Comparison of ENCODE assay signal across 19 mouse cellular contexts in genomic region chr9:88955224-88955623, GRCm38 (mm10). TPM values are rescaled to one million over a fixed set of nuclear protein-coding genes. Genes with fewer than 3 reads are reported as not detected.
DNase-seq lines count a peak whose midpoint lies in the region; ATAC-seq and TF ChIP-seq lines count a peak whose summit lies in the region.
"Not testable (repeated sequence)": the region's sequence is repeated elsewhere in the genome, so short reads cannot be mapped to it uniquely, and the experiment has no call there.
"Had no signal": no experiment of that assay in that cellular context is flagged by ENCODE, and none has a peak within 500 bp of the region (broad histone marks: within the 10 kb centered on the region; RNA-seq: fewer than 3 reads in every experiment).

No protein-coding gene starts in this region.

- not testable (repeated sequence) for TF ChIP-seq RAD21 in CH12.LX (IDR thresholded peaks at IDR 0.05; ENCODE audit: low read depth, low read length)

- H3K36me3 ChIP-seq in CH12.LX (replicated peaks in 1 of 2; ENCODE audit: control insufficient read depth in 1 of 2, insufficient read depth in 1 of 2, low read length in 1 of 2); intestine, embryonic 16.5 days (ENCODE audit: control insufficient read depth, insufficient read depth, low read length); lung, embryonic 14.5 days (ENCODE audit: insufficient read depth); lung, postnatal 0 days (ENCODE audit: insufficient read depth, low read length): not testable (repeated sequence)

- peak overlapping the region; percentile 79 for H3K27ac ChIP-seq in CH12.LX (ENCODE audit: insufficient read depth, low read depth)
- not testable (repeated sequence) for H3K27ac ChIP-seq in intestine, embryonic 16.5 days (ENCODE audit: low read length); lung, embryonic 14.5 days (ENCODE audit: low read depth); lung, postnatal 0 days (ENCODE audit: low read length)

- dilution Hi-C loops in CH12.LX (cut with MboI; ENCODE audit: extremely low pct_ligation_motif_present, extremely low pct_unique_long_range_greater_than_20kb, low sequenced_read_pairs): not testable (repeated sequence)

- not testable (repeated sequence) for H3K27me3 ChIP-seq in CH12.LX (replicated peaks); intestine, embryonic 16.5 days (replicated peaks; ENCODE audit: control insufficient read depth, insufficient read depth, low read length); lung, embryonic 14.5 days (ENCODE audit: insufficient read depth, low read length); lung, postnatal 0 days (replicated peaks; ENCODE audit: insufficient read depth, low read length)

- DNase-seq in CH12.LX (ENCODE audit: extremely low read depth); lung, embryonic 14.5 days: not testable (repeated sequence)
- DNase-seq in lung, postnatal 0 days (ENCODE audit: low spot score): peak; percentile 13
- DNase-seq in lung, postnatal 25 days (ENCODE audit: low spot score): peak; percentile 71

- not testable (repeated sequence) for TF ChIP-seq POLR2A in CH12.LX (IDR thresholded peaks at IDR 0.05; ENCODE audit: low read depth, low read length)

- 0 out of 2 replicates have a peak overlapping the region, but pooled peaks have one; percentile 57 for H3K4me2 ChIP-seq in CH12.LX (ENCODE audit: insufficient read depth, low read depth, poor library complexity, severe bottlenecking)
- H3K4me2 ChIP-seq in intestine, embryonic 16.5 days (ENCODE audit: low read depth, low read length); lung, embryonic 14.5 days; lung, postnatal 0 days (replicated peaks; ENCODE audit: low read depth, low read length): not testable (repeated sequence)

- not testable (repeated sequence) for H3K9me3 ChIP-seq in CH12.LX (replicated peaks; ENCODE audit: low read length); intestine, embryonic 16.5 days (ENCODE audit: control insufficient read depth, low read length); lung, embryonic 14.5 days (ENCODE audit: low read depth, low read length); lung, postnatal 0 days (ENCODE audit: low read length)

- peak; percentile 32 for ATAC-seq in granulocyte monocyte progenitor cell, adult 5-6 weeks (replicated peaks; ENCODE audit: poor library complexity, severe bottlenecking)
- peak; percentile 90 for ATAC-seq in intestine, embryonic 16.5 days
- peak; percentile 85 for ATAC-seq in lung, embryonic 14.5 days (ENCODE audit: insufficient read depth)
- peak; percentile 88 for ATAC-seq in lung, postnatal 0 days
- peak; percentile 26 for ATAC-seq in megakaryocyte progenitor cell, adult 5-6 weeks (replicated peaks; ENCODE audit: poor library complexity)

- peaks cover 10% of the 10 kb centered on the region for H3K79me2 ChIP-seq in CH12.LX (replicated peaks; ENCODE audit: control insufficient read depth, extremely low read depth, insufficient read depth, poor library complexity, severe bottlenecking)

- H3K4me3 ChIP-seq in CH12.LX (replicated peaks in 1 of 3; ENCODE audit: low read depth in 2 of 3, low read length in 2 of 3, poor library complexity in 1 of 3); intestine, embryonic 16.5 days (ENCODE audit: low read length); lung, embryonic 14.5 days (ENCODE audit: low read depth, low read length); lung, postnatal 0 days (ENCODE audit: low read depth, low read length): not testable (repeated sequence)

- peak overlapping the region; percentile 71 for H3K9ac ChIP-seq in CH12.LX (ENCODE audit: insufficient read depth, low read depth)
- H3K9ac ChIP-seq in intestine, embryonic 16.5 days (ENCODE audit: low read depth, low read length); lung, embryonic 14.5 days; lung, postnatal 0 days (replicated peaks; ENCODE audit: low read depth): not testable (repeated sequence)

- WGBS in intestine, embryonic 16.5 days: no CpG with 5 or more reads among the region's 1 CpGs
- 63% methylated on average over 1 of the region's 1 CpGs for WGBS in lung, embryonic 14.5 days
- 57% methylated on average over 1 of the region's 1 CpGs for WGBS in lung, postnatal 0 days

- not testable (repeated sequence) for TF ChIP-seq CTCF in CH12.LX (conservative IDR thresholded peaks at IDR 0.05 in 1 of 2, IDR thresholded peaks at IDR 0.05 in 1 of 2; ENCODE audit: low read depth in 2 of 2, low read length in 2 of 2); lung, embryonic 14.5 days (IDR thresholded peaks at IDR 0.05; ENCODE audit: low read depth); lung, postnatal 0 days (IDR thresholded peaks at IDR 0.05)

- not testable (repeated sequence) for H3K4me1 ChIP-seq in CH12.LX (ENCODE audit: control insufficient read depth in 1 of 2, insufficient read depth in 2 of 2); intestine, embryonic 16.5 days (ENCODE audit: control insufficient read depth, insufficient read depth, low read length); lung, embryonic 14.5 days (ENCODE audit: insufficient read depth); lung, postnatal 0 days (ENCODE audit: insufficient read depth, low read depth, low read length)

- TF ChIP-seq EP300 in CH12.LX (IDR thresholded peaks at IDR 0.05; ENCODE audit: low read length); lung, postnatal 0 days (IDR thresholded peaks at IDR 0.05): not testable (repeated sequence)

- in situ Hi-C loops in CH12.LX (cut with MboI; ENCODE audit: low pct_ligation_motif_present, low pct_unique_long_range_greater_than_20kb, low sequenced_read_pairs): not testable (repeated sequence)

RNA-seq across cellular contexts. Expression of gene Bcl2a1a, which starts 1.5 kb away (rescaled TPM):
- 102 and 193 TPM in 2 replicates for total RNA-seq in CH12.LX (2012; rRNA removed)
- 290 and 313 TPM in 2 replicates for total RNA-seq in CH12.LX (2014; rRNA removed)
- 162 and 181 TPM in 2 replicates for polyA plus RNA-seq in CH12.LX (2012; ENCODE audit: insufficient read length, low read depth)
- total RNA-seq in granulocyte monocyte progenitor cell, adult 5-6 weeks (2014; fragmentation: Nextera tagmentation): not detected in 2 replicates
- 1.0 TPM in 1 of 2 replicates, not detected in the other for total RNA-seq in granulocyte monocyte progenitor cell, adult 5-6 weeks (2017)
- 2.2 and 2.4 TPM in 2 replicates for polyA plus RNA-seq in intestine, embryonic 16.5 days (2015; fragmentation: Nextera tagmentation; extraction: Ambion mirVana)
- polyA plus RNA-seq in lung, embryonic 14.5 days (2014; fragmentation: Nextera tagmentation; extraction: Ambion mirVana): 1.9 and 3.8 TPM in 2 replicates
- 19.3 and 22.9 TPM in 2 replicates for polyA plus RNA-seq in lung, postnatal 0 days (2015; fragmentation: Nextera tagmentation; extraction: Ambion mirVana)
- 0.42 and 0.64 TPM in 2 replicates for total RNA-seq in megakaryocyte progenitor cell, adult 5-6 weeks (2015)
- total RNA-seq in megakaryocyte progenitor cell, adult 5-6 weeks (2017): not detected in 2 replicates
- total RNA-seq: G1E; gastrocnemius, adult 8-10 months; gastrocnemius, postnatal 25 days had no signal
- polyA plus RNA-seq: embryonic facial prominence, embryonic 12.5 days; erythroblast, embryonic 14.5 days; forebrain, embryonic 12.5 days; forebrain, embryonic 15.5 days; G1E; heart, embryonic 10.5 days; heart, embryonic 13.5 days; hindbrain, embryonic 11.5 days; hindbrain, embryonic 14.5 days; Patski had no signal

Comparison
In these comparisons a context has a peak if more than half of its experiments do, and no peak if none do; other contexts are left out.
1. ATAC-seq: peak in every context shown above with its lines; median percentile 90 in intestine, embryonic 16.5 days; 88 in lung, postnatal 0 days; 85 in lung, embryonic 14.5 days; 32 in granulocyte monocyte progenitor cell, adult 5-6 weeks; 26 in megakaryocyte progenitor cell, adult 5-6 weeks.